Mouse (Mus musculus) stomach, adult 2 months (tissue): Measurements from ENCODE around the gene Gm5926. TPM values are rescaled to one million over a fixed set of nuclear protein-coding genes. Genes with fewer than 3 reads are reported as not detected.

Experiments used
- polyA plus RNA-seq: library from polyadenylated mRNA; depleted of rRNA; stranded (reverse); fragments of >200 nt; gene quantifications from 2 replicates; pipeline ENCODE4 v1.2.3, GENCODE M21; 2012; rRNA removed

The Gm5926 gene
- not detected in 2 replicates for polyA plus RNA-seq

DNA sequence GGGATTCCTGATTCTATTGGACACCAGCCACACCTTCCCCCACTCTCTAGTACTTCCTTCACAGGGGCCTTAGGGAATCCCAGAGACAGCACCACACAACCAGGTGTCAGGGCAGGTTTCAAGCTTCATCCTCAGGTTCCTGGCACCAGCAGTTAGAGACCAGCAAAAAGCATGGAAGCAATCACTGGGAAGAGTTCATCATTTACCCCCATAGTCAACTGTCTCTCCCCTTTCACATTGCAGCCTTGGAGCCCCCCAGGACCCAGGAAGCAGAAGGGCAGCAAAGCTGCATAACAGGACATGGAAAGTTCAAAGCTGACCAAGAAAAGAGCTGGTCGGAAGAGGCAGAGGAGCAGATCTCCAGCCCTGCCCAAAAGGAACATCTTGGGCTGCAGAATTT is at the start of gene Gm5926:
TSS of gene Gm5926 (plus strand) at position 301 of the 400 bp plus-strand sequence.

Other genes with a start within 250 kb of the Gm5926 start
- not detected in 2 replicates for gene Btbd35f1, start 90.7 kb upstream of the Gm5926 start, polyA plus RNA-seq
- not detected in 2 replicates for gene Btbd35f21, start 75.4 kb downstream of the Gm5926 start, polyA plus RNA-seq
- gene Btbd35f30, start 243.9 kb downstream of the Gm5926 start, polyA plus RNA-seq: not detected in 2 replicates